Mouse (Mus musculus): Measurements from ENCODE around the gene Tox4.
"Not testable (repeated sequence)": the region's sequence is repeated elsewhere in the genome, so short reads cannot be mapped to it uniquely, and the experiment has no call there.

The Tox4 gene

GRCm38 (mm10) chr14:52278932-52279746 is at the start of gene Tox4, which contains the start of gene Rab2b:
TSS of gene Tox4 (plus strand) at chr14:52279146.
TSS of gene Rab2b (minus strand) at chr14:52279545.
- DNase-seq (ENCODE audit: low spot score) = peak; percentile 100

GRCm38 (mm10) chr14:52232249-52232648 is 46.7 kb upstream of the Tox4 start:
- no peak for DNase-seq (ENCODE audit: low spot score)

- no peak for DNase-seq (ENCODE audit: low spot score)
Observed at GRCm38 (mm10) chr14:52235165-52235564, 43.8 kb upstream of the Tox4 start.

- no peak for DNase-seq (ENCODE audit: low spot score)
Observed at GRCm38 (mm10) chr14:52236216-52236615, 42.7 kb upstream of the Tox4 start.

GRCm38 (mm10) chr14:52244041-52244689 is 34.8 kb upstream of the Tox4 start:
- DNase-seq (ENCODE audit: low spot score) = peak; percentile 100

GRCm38 (mm10) chr14:52244690-52245042 is 34.3 kb upstream of the Tox4 start:
- no peak for DNase-seq (ENCODE audit: low spot score)

GRCm38 (mm10) chr14:52246129-52246528 is 32.8 kb upstream of the Tox4 start:
- DNase-seq (ENCODE audit: low spot score) = no peak

GRCm38 (mm10) chr14:52256311-52257175 is 22.4 kb upstream of the Tox4 start:
- peak; percentile 45 for DNase-seq (ENCODE audit: low spot score)

- DNase-seq (ENCODE audit: low spot score) = peak; percentile 97
Observed at GRCm38 (mm10) chr14:52257484-52258213, 21.3 kb upstream of the Tox4 start, which contains the start of gene Chd8. TSS of gene Chd8 (minus strand) at chr14:52257780.

- no peak for DNase-seq (ENCODE audit: low spot score)
Observed at GRCm38 (mm10) chr14:52272781-52273180, 6.2 kb upstream of the Tox4 start.

GRCm38 (mm10) chr14:52277210-52277609 is 1.7 kb upstream of the Tox4 start:
- DNase-seq (ENCODE audit: low spot score) = no peak

GRCm38 (mm10) chr14:52279747-52280120 is 788 bp downstream of the Tox4 start:
- no peak for DNase-seq (ENCODE audit: low spot score)

- DNase-seq (ENCODE audit: low spot score) = no peak
Observed at GRCm38 (mm10) chr14:52283629-52284028, 4.7 kb downstream of the Tox4 start.

GRCm38 (mm10) chr14:52284191-52284590 is 5.2 kb downstream of the Tox4 start:
- no peak for DNase-seq (ENCODE audit: low spot score)

GRCm38 (mm10) chr14:52295558-52296264 is 16.8 kb downstream of the Tox4 start:
- peak; percentile 51 for DNase-seq (ENCODE audit: low spot score)

GRCm38 (mm10) chr14:52303517-52303916 is 24.6 kb downstream of the Tox4 start:
- not testable (repeated sequence) for DNase-seq (ENCODE audit: low spot score)

- peak; percentile 100 for DNase-seq (ENCODE audit: low spot score)
Observed at GRCm38 (mm10) chr14:52304644-52305271, 25.8 kb downstream of the Tox4 start, which contains the start of gene Mettl3. TSS of gene Mettl3 (minus strand) at chr14:52305128.

- peak; percentile 26 for DNase-seq (ENCODE audit: low spot score)
Observed at GRCm38 (mm10) chr14:52306100-52306499, 27.2 kb downstream of the Tox4 start.

GRCm38 (mm10) chr14:52310343-52310742 is 31.4 kb downstream of the Tox4 start:
- DNase-seq (ENCODE audit: low spot score) = not testable (repeated sequence)

GRCm38 (mm10) chr14:52310906-52311305 is 32.0 kb downstream of the Tox4 start:
- DNase-seq (ENCODE audit: low spot score) = no peak

Measured in adipocyte (in vitro differentiated cells).